Mouse (Mus musculus): ENCODE measurements around the gene Laptm5.

Gene Laptm5

DNA sequence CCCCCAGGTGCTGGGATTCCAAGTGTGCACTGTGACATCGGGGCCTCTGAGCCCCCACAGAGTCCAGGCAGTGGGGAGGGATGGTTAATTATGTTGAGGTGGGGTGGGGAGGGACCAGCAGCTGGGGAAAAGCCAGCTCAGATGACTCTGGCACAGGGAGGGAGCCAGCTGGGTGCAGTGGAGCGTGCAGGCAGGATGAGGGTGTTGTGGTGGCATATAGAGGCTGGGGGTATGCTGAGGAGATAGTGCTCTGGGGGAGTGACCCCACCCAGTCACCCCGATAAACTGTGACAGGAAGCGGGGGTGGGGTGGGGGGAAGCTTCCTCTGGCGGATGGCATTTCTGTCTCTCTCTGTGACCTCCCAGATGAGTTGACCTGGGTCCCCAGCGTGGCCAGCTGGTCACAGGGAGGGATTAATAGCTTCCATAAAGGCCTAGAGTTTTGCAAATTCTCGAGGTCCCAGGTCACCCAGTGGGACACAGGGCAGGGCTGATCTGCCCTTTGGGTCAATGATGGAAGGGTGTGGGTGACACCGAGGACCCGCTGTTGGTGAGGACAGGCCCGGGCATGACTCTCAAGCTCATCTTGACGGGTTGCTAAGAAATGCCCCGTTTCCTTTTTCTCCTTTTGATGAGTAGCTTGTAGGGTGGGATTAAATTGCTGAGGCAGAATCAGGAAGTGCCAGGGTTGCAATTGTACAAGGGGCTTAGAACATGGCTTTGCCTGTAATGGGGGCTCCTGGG is 8.2 kb downstream of the Laptm5 start:
- DNase-seq (ENCODE audit: low read depth): peak; percentile 70

DNA sequence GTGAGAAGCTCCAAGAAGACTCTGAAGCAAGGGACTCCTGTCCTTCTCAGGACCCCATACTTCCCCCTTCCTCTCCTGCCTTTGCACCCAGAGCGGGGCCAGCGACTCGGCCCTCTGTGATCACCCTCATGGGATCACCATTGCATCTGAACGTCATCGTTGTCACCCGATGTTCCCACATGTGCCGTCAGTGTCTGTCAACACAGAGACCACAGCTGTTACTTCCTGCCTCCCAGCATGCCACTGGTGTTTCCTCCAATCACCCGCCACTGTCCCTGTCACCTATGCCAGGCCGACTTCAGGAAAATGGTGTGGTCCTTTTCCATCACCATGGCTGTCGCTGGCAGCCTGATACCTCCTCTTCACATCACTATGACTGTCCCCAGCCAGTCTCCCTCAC is 9.1 kb downstream of the Laptm5 start:
- peak; percentile 72 for DNase-seq (ENCODE audit: low read depth)

DNA sequence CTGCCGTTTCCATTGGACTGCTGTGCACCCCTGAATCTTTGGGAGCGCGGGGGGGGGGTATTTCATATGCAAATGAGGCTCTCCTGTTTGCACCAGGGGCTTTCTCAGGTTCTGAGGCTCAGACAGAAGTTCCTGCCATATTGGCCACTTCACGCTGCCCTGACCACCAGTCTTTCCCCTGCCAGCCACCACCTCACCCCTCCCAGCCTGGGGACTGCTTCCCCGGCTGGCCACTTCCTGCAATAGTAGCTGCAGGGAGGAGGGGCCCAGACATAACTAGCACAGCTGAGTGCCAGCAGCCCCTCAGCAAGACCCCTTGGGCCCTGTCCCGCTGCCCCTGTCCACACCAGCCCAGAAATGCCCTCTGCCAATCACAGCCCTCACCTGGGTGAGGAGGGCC is 13.3 kb downstream of the Laptm5 start:
- no peak for DNase-seq (ENCODE audit: low read depth)

DNA sequence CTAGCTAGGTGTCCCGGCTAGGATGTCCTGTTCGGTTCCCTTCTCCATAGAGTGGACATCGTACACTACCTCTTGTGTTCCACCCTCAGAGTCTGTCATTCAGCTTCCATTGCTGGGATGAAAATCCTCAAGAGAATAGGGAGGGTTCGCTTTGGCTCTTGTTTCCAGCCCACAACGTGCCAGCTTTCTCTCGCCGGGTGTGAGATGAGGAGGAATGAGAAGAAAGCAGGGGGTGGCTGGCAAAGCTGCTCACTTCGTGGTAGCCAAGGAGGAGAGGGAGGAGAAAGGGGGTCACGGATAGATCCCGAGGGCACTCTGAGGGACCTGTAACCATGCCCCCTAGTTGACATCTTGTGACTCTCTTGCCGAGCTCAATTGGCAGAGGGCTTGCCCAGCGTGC is 14.9 kb downstream of the Laptm5 start:
- no peak for DNase-seq (ENCODE audit: low read depth)

DNA sequence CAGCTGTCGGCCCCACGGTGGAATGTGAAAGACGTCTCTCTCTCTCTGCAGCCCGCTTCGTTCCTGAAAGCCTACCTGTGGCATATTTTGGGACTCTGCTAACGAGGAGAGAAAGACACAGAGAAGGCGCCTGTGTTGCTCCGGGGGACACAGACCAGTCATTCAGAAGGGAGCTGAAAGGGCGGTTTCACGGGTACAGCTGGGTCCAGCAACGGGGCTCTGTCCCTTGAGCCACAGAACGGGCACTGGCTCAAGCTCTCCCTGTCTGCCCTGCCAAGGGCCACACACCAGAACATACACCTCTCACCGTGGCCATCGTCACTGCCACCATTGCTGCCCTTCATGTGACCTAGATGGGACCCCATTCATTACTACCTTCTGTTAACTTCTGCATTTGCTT is 29.7 kb downstream of the Laptm5 start:
- no peak for DNase-seq (ENCODE audit: low read depth)

DNA sequence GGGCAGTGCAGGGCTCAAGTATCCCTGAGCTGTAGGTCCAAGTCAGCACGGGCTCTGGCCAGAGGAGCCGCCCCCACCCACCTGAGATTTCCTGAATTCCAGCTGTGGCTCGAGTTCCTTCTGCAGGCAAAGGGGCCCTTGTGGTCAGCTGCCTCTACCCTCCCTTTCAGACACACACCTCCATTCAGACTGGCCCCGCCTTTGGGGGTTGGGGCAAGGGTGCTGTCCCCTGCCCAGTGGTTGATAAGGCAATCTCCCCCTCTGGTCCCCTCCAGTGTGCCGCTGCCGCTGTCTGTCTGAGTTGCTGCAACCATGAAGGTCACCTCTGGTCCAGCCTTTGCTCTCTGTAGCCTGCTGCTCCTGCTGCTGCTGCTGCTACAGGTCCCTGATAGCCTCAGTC is 31.2 kb downstream of the Laptm5 start, which contains the start of gene Matn1:
Matn1 (plus strand) TSS at position 274 of the 400 bp plus-strand sequence.
- no peak for DNase-seq (ENCODE audit: low read depth)

DNA sequence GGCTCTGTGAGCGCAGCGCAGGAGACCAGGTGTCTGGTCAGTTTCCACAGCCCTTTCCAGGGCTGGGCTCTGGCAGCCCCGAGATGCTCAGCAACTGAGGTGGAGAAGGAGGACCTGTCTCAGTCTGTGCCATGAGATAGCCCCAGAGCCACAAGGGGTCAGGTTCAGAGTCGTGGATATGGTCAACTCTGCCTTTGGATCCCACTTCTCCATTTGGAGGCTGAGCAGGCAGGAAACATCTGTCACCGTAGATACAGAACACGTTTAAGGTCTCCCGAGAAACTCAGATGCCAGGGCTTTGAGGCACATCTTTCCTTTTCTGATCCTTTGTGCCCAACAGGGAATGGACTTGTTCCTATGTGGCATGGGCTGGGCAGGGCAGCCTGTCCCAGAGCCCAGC is 31.9 kb downstream of the Laptm5 start:
- DNase-seq (ENCODE audit: low read depth): no peak

DNA sequence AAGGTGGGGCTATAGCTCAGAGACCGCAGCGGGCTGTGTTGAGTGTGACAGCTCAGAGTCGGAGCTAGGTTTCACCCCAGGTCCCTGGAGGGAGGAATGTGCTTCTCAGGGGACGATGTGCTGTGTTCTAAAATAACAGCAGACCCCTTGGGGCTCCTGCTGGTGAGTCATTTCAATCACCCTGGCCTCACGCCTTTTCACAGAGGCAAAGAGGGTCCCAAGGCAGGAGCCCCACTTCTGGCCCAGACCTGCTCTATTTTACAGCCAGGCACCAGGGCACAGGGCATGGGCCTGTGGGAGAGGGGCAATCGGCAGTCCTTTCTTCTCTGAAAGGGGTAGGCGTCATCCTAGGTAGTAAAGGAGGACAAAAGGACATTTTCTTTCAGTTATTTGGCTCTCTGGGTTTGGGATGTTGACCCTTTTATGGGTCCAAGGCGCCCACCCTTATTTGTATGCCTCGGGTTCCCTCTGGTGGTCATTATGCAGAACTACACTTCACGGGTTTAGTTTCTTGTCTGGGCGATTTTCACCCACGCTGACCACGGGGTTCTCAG is 34.2 kb downstream of the Laptm5 start:
- DNase-seq (ENCODE audit: low read depth): peak; percentile 69

DNA sequence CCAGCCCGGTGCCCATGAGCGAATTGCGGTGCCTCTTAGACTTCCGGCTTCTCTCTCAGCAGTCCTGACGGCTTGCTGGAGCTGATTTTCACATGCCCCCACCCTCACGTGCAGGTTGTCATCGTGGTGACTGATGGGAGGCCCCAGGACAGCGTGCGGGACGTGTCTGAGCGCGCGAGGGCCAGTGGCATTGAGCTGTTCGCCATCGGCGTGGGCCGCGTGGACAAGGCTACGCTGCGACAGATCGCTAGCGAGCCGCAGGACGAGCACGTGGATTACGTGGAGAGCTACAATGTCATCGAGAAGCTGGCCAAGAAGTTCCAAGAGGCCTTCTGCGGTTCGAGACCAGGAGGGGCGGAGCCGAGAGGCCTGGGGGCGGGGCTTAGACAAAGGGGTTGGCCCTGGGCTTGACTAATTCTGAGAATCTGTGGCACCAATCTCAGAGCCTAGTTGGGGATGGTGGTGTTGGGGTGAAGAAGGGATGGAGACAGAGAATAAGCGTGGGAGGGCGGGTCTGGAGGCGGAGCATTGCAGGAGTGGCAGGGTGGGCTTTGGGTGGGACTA is 37.0 kb downstream of the Laptm5 start:
- no peak for DNase-seq (ENCODE audit: low read depth)

DNA sequence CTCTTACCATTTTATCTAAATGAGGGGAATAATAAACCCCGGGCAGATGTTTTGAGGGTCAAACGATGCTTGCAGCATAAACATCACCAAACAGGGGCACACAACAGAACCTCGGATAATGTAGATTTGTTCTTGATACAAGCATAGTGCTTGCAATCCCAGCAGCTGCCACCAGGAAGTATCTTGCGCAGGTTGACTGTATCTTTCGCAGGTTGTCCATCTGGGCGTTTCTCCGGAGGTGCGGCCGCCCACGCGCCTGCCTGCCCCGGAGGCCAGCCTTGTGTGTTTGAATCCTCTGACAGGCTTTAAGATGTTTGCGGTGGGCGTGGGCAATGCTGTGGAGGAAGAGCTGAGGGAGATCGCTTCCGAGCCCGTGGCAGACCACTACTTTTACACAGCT is 39.6 kb downstream of the Laptm5 start:
- peak; percentile 75 for DNase-seq (ENCODE audit: low read depth)

DNA sequence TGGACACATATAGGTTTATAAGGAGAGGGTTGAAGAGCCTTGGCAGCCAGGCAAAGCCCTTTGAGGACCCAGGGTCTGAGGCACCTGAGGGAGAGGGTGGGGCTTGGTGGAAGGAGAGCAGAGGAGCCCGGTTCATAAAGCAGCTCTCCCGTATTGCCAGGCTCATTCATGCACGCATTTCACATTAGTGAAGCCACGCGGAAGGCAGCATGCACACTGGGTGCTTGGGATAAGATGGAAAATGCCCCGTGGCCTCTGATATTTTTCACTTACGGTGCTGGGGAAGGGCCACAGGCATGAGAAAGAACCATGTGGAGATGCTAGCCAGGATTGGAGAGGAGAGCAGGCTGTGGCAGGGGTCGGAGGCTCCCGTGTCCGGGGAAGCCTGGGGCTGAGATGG is 44.2 kb downstream of the Laptm5 start:
- DNase-seq (ENCODE audit: low read depth): no peak

DNA sequence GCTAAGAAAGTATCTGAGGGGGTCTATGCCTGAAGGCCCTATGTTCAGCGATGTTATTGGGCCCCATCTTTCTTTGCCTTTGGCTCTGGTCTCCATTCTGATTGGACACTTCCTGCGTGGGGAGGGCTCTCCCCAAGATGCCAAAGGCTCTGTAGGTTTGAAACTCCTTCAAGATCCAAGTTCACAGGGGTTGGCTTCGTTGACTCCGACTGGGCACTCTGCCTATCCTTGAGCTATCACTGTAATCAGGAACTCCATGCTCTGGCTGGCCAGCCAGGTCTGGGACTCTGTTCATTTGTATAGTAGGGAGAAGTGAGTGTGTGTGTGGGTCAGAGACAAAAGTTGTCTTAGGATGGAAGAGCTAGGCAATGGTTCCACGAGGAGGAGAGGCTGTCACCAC is 45.9 kb downstream of the Laptm5 start:
- DNase-seq (ENCODE audit: low read depth): no peak

DNA sequence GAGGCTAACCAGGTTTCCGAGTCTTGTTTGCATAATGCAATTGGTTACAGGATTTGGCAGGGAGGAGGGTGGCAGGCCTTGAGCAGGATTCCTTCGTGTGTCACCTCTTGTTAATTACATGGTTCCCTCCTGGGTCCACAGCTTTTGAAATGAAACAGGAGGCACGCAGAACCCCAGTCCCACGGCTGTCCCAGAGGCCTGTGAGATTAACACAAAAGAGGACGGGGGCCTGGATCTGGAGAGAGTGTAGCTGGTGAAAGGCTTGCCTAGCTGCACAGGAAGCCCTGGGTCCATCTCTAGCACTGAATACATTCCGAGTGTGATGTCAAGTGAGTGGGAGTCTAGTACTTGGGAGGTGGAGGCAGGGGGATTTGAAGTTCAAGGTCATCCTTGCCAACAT is 46.8 kb downstream of the Laptm5 start:
- no peak for DNase-seq (ENCODE audit: low read depth)

DNA sequence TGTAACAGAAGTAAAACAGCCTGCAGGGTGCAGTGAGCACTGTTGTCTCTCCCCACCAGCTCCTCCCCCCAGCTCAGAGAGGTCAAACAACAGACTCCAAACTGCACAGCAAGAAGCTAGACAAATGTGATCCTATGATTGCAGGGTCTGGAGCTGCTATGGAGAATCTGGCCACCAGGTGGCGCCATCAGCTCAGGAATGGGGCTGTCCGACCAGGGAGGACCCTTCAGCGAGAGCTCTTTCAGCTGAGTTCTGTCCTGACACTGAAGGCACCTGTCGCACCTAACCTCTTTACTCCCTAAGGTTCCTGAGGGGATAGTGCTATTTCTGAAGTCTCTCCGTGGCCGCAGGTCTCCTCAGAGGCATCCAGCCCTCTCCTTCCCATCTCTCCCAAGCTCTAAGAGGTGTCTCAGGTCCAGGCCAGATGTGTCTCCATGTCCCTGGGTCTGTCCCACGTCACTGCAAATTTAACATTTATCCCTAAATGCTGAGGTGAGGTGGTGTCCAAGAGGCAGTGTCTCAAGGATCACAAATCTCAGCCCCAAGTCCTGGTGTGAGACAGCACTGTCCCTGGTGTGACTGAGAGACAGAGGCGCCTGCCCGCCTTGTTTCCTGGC is 47.3 kb downstream of the Laptm5 start:
- DNase-seq (ENCODE audit: low read depth): peak; percentile 85

DNA sequence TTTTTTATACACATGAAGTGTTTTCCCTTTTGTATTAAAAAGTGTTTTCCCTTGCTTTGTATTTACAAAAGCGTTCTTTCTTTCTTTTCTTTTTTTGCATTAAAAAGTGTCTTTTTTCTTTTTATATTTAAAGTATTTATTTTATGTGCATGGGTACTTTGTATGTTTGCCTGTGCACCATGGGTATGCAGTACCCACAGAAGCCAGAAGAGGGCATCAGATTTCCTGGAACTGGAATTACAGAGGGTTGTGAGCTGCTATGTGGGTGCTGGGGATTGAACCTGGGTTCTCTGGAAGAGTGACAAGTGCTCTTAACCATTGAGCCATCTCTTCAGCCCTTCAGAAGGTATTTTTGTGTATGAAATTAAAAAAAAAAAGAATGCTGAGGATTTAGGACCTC is 58.4 kb downstream of the Laptm5 start:
- no peak for DNase-seq (ENCODE audit: low read depth)

DNA sequence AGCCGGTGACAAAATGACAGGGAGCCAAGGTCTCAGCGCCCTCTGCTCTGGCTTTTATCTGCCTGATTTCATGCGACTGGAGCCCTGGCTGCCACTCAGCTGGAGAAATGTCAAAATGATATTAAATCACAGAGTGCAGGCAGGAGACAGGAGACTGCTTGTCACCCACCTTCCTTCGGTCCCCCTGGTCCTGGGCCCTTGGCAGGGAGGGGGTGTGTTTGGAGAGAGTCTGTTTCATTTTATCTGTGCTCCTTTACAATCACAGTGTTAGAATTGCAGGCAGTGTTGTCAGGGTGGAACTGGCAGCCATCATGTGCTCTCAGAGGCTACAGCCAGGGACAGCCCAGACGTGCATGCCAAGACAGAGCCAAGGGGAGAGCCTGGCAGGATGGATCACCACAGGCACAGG is 59.5 kb downstream of the Laptm5 start:
- DNase-seq (ENCODE audit: low read depth): no peak

DNA sequence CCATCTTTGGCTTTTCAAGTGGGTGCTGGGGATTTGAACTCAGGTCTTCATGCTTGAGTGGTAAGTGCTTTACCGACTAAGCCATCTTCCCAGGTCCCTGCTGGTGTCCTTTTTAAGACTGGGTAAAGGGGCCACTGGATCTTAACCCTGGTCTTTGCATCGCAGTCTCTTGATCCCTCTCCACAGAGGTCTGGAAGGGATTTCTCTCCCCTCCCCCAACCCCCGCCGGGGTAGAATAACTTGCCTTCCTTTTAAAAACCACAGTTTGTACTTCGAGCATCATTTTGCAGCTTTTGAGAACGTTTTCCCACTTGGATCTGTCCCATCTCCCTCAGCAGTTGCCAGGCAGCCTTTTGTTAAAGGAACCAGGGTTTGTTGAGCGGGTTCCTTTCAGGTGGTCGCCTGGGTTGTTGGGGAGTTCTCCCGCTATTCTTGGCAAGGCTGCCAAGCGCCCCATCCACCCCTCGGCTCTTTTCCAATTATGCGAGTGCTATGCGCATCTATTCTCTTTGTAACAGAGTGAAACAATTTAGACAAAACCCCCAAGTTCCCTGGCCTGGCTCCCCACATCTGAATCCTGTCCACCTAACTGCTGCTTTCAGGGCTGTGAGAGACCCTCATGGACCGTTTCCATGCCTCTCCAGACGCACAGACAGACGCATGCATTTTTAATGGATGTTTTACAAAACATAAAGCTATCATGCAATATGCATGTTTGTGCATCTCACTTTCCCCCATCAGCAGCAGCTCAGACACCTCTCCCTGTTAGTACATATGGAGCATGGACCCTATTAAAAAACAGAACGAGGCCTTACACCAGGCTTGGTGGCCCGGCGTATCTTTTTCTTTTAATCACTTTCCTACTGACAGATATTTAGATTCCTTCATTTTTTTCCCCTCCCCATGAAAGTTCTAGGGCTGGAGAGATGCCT is 60.7 kb downstream of the Laptm5 start:
- DNase-seq (ENCODE audit: low read depth): no peak

DNA sequence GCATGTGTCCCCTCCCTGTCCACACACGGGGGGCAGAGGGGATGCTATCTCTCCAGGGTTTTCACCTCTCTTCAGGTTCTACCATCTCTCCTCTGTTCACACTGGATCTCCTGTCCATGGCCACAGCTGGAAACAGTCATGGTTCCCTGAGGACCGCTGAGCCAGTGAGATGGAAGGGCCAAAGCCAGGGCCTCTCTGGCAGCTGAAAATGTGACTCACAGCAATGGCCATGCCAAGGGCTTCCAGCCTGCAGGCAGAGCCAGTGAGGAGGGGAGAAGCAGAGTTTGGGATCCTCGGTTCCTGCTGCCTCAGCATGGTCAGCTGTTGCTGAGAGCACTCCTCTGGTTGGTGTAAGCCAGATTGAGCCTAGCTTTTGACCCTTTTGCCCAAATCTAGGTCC is 66.1 kb downstream of the Laptm5 start:
- DNase-seq (ENCODE audit: low read depth): no peak

DNA sequence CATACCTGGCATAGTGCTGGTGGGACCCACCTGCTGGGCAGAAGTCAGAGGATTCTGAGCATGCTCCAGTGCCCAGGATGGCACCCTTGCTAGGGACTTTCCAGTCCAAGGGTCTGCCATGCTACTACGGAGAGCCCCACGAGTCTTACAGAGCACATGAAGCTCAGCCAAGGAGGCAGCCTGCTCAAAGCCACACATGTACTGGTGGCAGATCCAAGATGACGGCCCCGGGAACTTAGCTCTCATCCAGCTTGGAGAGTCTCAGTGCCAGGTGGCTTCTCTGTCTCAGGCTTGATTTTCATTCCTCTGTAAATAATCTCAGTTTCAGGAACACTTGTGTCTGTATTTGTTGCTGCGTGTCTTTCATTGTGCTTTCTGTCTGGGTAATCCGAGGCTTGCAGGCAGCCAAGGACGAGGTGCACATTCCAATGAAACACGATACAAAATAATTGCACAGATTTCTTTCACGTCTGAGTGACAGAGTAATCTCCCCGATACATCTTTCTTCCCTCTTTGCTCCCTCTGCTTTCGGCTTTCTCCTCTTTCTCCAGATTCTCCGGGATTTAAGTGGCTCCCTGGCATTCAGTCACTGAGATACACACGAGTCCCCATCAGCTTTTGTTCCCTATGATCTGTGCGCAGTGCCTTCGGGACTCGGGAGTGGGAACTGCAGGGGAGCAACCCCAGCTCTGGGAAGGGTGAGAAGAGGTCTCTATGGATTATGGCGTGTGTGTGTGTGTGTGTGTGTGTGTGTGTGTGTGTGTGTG is 71.7 kb downstream of the Laptm5 start:
- no peak for DNase-seq (ENCODE audit: low read depth)

All from naive thymus-derived CD4-positive, alpha-beta T cell, adult 2 months (primary cell).